Mouse (Mus musculus) skeletal muscle tissue, postnatal 0 days (tissue): ENCODE results near the gene Gabrq. TPM values are rescaled to one million over a fixed set of nuclear protein-coding genes. Genes with fewer than 3 reads are reported as not detected.

Experiments
- polyA plus RNA-seq: library from polyadenylated mRNA; unstranded; fragments of >200 nt; fragmentation: Nextera tagmentation; extraction: Ambion mirVana; gene quantifications from 2 replicates; pipeline ENCODE4 v1.2.1, GENCODE M21; 2015

Gabrq gene
- polyA plus RNA-seq, result 0.10 TPM in 2 replicates

DNA sequence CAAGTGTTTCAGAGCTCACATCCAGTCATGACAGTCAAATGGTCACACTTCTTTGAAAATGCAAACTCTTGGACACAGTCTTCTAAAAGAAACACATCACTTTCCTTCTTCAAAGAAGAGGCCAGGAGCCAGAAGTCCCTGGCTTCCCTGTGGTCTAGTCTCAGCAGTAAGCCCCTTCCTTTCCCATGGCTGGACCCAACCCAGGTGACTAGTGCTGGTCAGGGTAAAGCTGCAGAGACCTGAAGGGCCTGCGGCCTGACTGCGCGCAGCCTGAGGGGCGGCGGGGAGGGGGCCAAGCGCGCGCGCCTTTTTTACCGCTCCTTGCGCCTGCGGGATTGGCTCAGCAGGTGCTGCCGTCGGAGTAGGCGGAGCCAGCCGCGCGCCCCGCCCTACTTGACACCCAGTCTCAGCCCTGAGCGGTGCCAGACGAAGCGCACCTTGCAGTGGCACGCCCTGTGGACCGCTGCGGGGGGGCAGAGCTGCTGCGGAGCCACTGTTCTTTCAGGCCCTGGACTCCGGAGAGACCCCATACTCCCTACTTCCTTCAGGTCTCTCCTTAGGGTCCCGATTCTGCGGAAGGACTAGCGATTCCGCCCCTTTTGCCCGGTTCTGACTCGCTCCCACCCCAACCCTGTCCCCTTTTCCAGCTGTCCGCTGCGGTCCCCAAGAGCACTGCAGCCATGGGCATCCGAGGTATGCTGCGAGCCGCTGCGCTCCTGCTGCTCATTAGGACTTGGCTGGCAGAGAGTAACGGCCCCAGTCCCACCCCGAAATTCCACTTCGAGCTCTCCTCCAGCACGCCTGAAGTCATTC, at the start of gene Gabrq:
Gene Gabrq, plus strand, starts transcription at position 403 of the 813 bp plus-strand sequence.

Other genes starting within 250 kb of the Gabrq start
- 1.6 TPM in 2 replicates for gene Gabra3, start 168.3 kb upstream of the Gabrq start, polyA plus RNA-seq
- gene Cetn2, start 93.2 kb downstream of the Gabrq start, polyA plus RNA-seq, result 34.5 and 37.6 TPM in 2 replicates
- 6.0 and 8.8 TPM in 2 replicates for gene Nsdhl, start 93.4 kb downstream of the Gabrq start, polyA plus RNA-seq
- 2.3 and 6.4 TPM in 2 replicates for gene Zfp185, start 162.2 kb downstream of the Gabrq start, polyA plus RNA-seq
- gene Pnma5, start 211.9 kb downstream of the Gabrq start, polyA plus RNA-seq, result not detected in 2 replicates
- not detected in 2 replicates for gene Pnma3, start 239.6 kb downstream of the Gabrq start, polyA plus RNA-seq